Mouse (Mus musculus) lung, postnatal 36 days (tissue): Measurements from ENCODE around the gene Exoc4.

Experiments used
- DNase-seq: peaks from one replicate; pipeline ENCODE4 v3.0.0; 2022; ENCODE audit warnings: mixed read lengths

Gene Exoc4

DNA sequence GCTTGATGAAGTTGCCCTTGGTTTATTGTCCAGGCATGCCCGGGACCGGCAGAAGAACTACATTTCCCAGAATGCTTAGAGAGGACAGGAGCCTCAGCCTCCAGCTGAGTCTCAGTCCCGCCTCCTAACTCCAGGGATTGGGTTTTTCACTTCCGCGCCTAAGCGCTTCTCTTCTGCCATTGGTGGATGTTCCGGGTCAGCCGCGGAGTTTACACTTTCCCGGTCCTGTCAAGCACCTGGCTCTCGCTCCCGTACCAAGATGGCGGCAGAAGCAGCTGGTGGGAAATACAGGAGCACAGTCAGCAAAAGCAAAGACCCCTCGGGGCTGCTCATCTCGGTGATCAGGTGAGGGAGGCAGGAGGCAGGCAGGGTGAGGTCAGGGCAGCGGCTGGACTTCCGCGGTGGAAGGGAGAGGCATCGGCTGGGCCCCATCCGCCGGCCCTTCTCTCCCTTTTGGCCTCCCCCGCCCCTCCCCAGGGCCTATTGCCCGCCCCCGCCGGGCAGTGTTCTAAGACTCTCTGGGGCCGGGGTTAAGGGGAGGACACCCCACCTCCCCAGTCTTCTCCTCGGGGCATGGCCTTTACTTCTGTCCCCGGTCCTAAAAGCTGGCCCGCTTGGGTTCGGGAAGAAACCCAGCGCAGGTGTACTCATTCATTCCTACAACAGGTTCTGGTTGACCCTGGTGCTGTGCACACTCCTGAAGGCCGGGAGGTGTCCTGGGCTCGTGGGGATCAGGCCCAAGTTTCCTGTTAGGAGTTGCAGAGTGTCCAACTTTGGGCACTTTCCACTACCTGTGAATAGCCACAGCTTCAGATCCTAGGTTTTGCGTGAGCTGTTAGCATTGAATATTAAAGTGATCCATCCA, at the start of gene Exoc4:
Gene Exoc4 (plus strand): TSS at position 192 of the 865 bp plus-strand sequence.
- DNase-seq, result peak; percentile 98

- no peak for DNase-seq
These were observed 30.1 kb upstream of the Exoc4 start for GRCm38 (mm10) chr6:33218780-33219179.

DNA sequence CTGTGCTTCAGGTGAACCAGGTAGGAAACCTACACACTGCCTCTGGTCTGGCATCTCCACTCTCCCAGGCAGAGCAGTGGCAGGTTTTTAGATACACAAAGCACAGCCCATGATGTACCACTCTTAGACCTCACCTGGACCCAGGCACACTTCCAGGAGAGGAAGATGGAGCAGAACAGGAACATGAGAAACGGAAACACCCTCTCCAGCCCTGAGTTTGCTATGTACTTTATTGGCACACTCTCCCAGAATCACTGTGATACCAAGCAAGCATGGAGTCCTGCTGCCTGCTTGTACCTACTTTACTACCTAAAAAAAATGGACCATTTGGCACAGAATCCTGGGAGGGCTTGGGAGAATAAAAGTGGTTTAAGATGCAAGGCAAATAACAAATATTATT, 22.2 kb upstream of the Exoc4 start:
- DNase-seq, result no peak

GRCm38 (mm10) chr6:33227371-33227770, 21.5 kb upstream of the Exoc4 start:
- DNase-seq, result no peak

GRCm38 (mm10) chr6:33241250-33241649, 7.6 kb upstream of the Exoc4 start:
- DNase-seq, result no peak

DNA sequence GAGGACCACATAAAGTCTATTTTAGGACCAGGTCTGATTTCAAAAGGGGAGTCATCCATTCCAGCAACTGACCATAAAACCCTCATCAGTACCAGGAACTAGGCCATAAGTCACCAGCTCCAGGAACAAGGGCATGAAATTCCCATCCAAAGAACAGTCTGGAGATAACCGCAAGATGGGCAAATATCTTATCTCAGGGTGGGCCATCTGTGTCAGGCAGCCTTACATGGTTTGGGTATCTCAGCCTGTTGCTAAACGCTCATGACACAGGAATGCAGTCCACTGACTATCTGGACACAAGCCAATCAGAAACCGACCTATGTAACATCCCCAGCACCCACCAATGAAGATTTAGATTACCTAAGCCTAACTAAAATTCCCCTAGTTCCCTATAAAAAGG, 4.3 kb upstream of the Exoc4 start:
- DNase-seq, result no peak

- DNase-seq, result no peak
These were observed 1.7 kb upstream of the Exoc4 start for GRCm38 (mm10) chr6:33247146-33247545.

- no peak for DNase-seq
These were observed 1.1 kb upstream of the Exoc4 start for GRCm38 (mm10) chr6:33247576-33248355.

DNA sequence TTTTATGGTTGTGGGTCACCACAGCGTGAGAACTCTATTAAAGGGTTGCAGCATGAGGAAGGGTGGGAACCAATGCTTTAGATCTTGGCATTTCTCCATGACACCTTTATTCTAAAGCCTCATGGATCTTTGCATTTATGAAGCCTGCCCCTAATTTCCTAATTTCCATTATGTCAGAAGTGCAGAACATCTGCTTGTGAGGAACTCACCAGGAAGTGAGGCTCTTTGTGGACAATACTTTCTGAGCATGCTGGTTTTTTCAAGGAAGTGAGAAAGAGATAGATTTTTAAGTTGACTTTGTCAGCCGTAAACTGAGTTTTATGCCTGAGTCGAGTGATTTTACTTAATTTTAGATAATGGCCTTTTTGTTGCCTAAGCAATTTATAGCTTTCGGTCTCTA, 7.8 kb downstream of the Exoc4 start:
- no peak for DNase-seq

DNA sequence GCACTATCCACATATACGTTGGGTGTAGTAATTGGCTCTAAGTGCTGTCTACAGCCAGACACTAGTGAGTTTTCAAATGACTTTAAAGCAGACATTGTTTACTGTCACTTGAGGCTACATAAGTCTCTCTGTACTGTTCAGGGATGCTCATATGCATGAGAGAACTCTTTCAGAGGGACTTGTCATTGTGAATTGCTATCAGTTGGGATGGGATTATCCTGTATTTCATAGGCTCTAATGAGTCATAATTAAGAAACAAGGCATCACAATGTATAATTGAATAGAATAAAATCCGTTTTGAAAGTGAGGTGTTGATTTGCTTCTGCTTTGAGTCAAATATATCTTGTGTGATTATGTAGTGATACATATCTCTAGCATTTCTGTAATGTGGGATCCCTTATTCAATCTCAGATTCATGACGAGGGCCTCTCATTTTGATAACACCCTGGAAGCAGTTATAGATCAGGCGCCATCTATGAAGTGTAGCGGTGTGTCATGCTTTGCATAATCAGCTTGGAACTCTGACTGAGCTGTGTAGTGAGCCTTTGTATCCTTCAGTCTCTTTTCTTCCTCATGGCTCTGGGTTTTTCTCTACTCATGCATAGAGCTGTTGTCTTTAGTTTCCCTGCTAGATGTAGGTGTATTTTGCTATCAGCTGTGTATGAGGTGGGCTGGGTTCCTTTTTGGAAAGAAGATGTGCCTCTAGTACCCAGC, 8.3 kb downstream of the Exoc4 start:
- DNase-seq, result no peak

- DNase-seq, result no peak
These were observed 11.0 kb downstream of the Exoc4 start for GRCm38 (mm10) chr6:33259926-33260325.

GRCm38 (mm10) chr6:33261606-33262005, 12.7 kb downstream of the Exoc4 start:
- DNase-seq, result no peak

GRCm38 (mm10) chr6:33263950-33264349, 15.1 kb downstream of the Exoc4 start:
- no peak for DNase-seq

- peak; percentile 31 for DNase-seq
These were observed 15.5 kb downstream of the Exoc4 start for GRCm38 (mm10) chr6:33264388-33264787.

DNA sequence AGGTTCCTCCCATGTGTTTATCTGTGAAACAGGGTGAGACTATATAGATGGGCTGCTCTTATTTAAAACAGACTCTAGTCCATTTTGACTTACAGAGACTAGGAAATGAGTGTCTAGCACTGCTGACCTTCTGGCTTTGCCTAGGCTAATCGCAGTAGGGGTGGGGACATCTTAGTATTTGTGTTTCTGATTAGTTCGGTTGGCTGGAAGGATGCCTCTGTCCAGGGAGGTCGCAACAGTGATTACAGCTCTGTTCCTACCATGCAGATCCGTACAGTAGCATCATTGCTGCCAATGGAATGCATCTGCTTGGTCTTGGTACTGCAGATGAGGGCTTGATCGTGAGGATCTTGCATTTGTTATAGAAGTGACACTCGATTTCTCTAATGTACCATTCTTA, 18.7 kb downstream of the Exoc4 start:
- DNase-seq, result no peak

- DNase-seq, result no peak
These were observed 34.6 kb downstream of the Exoc4 start for GRCm38 (mm10) chr6:33283523-33283922.

GRCm38 (mm10) chr6:33283936-33284335, 35.1 kb downstream of the Exoc4 start:
- no peak for DNase-seq

DNA sequence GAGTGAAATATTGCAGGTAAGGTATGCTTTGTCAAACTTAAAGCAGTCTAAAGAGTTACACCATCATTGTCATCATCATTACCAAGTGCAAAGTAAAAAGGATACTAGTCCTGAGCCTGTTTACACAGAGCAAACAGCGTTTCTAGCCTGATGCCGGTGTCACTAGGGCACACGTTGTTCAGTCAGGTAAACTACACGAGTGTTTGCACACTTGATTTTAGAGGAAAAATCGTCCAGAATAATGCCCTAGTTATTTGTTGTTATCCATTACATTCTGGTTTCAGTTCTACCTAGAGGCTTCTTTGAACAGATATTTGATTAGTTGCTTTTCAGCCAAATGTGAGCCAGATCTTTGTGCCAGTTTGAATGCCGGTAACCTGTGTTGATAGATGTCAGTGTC, 37.5 kb downstream of the Exoc4 start:
- no peak for DNase-seq

DNA sequence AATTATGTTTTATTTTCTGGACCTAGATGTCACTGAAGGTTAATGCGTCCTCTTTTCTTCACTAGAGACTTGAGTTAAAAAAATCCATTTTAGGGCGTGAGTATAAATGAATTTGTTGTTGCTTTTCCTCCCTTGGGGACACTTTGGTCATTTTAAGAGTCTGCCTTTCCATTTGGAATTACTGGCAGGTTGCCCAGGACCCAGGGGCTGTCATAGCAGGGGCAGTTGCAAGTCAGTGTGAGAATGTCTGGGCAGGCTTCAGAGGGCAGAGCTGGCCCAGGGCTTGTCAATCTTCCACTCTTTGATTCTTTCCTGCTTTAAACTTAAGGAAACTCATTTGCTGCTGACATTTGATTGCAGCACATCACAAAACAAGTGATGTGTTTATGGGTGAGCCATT, 45.7 kb downstream of the Exoc4 start:
- peak; percentile 10 for DNase-seq

- DNase-seq, result no peak
These were observed 48.7 kb downstream of the Exoc4 start for GRCm38 (mm10) chr6:33297566-33297965.

DNA sequence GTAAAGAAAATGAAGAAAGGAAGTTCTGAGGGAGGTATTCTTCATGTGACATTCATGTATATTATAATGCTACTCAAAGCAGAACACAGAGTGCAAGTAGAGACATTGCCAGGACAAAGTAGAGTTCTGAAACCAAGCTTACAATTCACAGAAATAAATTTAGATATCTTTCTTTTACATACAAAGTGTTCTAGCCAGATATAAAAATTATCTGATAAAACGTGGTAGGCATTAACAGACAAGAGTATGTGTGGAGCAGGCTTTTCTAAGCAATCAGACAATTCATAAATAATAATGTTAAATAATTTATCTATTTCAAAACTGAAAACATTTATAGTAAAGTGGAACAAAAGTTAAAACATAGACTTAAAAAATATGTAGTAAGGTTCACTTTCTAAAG, 49.9 kb downstream of the Exoc4 start:
- no peak for DNase-seq

GRCm38 (mm10) chr6:33305996-33306395, 57.1 kb downstream of the Exoc4 start:
- DNase-seq, result no peak

GRCm38 (mm10) chr6:33308646-33309045, 59.8 kb downstream of the Exoc4 start:
- no peak for DNase-seq
